Mouse (Mus musculus) heart, postnatal 25 days (tissue): ENCODE results near the gene Hs6st3. TPM values are rescaled to one million over a fixed set of nuclear protein-coding genes. Genes with fewer than 3 reads are reported as not detected.

Experiments used
- DNase-seq: peaks from one replicate; pipeline ENCODE4 v3.0.0; 2022; ENCODE audit warnings: low spot score
- intact Hi-C: fragments of 180-260 bp; cut with DNase I; formaldehyde crosslinking; loops from one replicate; pipeline ENCODE4 v1.15.1; 2025
- total RNA-seq, 2 experiments: library from RNA; stranded (reverse); gene quantifications; 2 replicates each; pipeline ENCODE4 v1.2.3; 2021

The Hs6st3 gene
- total RNA-seq, 2 experiments from 2014 or later: not detected

DNA sequence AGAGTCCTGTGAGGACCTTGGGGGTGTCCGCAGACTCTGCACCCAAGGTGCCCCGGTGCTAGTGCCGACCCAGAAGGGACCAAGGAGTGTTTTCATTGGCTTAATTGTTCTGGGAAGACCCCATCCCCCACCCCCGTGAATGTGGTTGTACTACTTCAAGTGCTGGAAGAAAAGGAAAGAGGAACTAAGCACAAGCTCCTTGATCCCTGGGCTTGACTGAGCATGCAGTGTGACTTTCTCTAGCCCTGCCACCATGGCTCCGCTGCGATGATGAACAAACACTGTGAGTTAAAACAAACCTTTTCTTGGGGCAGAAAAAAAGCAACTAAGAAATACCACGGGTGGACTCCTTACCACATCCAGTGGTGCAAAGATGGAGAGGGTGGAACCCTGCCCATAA lies 623.2 kb downstream of the Hs6st3 start:
- intact Hi-C loops: no loop called here
- DNase-seq: no peak

DNA sequence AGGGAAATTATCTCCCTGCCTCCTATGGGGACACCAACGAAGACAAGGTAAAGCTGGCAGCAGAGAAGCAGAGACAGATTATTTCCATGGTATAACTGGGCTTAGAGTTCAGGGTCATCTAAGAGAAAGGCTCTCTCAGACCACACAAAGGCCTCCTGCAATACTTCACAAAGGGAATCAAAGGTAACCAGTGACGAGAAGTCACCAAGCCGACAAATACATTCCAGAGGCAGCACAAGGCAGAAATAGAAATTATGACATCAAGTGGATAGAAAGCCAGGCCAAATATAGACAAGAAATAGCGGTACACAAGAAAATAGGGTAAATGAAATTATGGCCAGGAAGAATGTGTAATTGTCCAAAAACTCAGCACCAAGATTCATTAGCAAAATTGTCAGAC lies 633.9 kb downstream of the Hs6st3 start:
- DNase-seq: no peak
- intact Hi-C loops: no loop called here

DNA sequence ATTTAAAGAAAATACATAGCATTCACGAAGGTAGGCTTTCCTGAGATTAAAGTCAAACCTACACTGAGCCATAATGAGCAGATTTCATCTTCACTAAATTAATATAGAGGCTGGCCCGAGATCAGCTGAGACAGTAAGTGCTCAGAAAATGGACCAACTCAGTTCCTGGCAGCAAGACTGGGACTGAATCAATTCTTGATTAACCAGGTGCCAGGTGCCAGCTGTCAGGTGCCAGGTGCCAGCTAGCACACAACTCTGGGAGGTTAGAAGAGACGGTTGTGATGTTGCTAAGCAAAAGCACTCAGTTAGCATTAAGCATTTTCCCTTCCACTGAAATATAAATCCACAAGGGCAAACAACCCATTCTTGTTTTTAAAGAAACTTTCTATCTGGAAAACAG lies 638.1 kb downstream of the Hs6st3 start:
- intact Hi-C loops: no loop called here
- no peak for DNase-seq

DNA sequence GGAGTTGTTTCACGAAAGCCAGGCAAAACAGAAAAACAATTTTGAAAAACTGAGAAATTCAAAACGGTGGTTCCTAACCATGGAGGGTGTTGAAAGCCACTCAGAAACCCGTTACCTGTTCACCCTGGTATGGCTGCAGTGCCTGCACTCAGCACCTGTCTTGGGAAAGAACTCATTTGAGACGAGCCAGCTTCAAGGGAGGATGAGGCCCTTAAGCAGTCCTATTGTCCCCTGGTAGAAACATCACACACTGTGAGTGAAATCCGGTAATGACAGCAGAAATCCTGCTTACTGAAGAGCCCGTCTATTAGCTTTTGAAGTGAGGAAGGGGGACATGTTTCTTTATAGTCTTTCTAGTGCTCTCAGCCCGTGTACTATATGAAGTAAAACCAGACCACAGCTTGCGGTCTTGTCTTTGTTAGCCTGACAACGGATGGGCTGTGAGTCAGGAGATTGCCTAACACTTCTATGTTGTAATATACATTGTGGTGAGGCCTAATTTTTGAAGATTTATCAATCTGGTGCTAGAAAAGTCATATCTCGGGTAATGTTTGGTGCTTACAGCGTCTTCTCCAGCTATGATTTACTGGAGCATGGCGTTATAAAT lies 641.9 kb downstream of the Hs6st3 start:
- DNase-seq: no peak
- intact Hi-C loops: no loop called here

DNA sequence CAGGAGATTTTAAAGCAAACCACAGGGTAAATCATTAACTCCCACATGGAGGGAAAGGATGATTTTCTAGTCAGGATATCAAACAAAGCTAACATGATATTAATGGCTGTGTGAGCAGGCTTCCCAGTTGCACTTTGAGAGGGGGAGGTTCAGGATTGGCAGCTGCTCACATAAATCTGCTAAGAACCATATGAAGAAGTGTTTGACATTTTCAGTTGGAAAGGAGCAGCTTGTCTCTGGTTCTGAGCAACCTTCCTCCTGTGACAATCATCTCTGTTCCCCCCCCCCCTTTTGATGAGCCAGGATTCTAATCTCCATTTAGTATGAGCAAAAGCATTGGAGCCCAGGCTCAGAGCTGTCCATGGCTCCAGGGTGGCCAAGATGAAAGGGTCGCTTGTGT lies 643.0 kb downstream of the Hs6st3 start:
- intact Hi-C loops: no loop called here
- DNase-seq: no peak

DNA sequence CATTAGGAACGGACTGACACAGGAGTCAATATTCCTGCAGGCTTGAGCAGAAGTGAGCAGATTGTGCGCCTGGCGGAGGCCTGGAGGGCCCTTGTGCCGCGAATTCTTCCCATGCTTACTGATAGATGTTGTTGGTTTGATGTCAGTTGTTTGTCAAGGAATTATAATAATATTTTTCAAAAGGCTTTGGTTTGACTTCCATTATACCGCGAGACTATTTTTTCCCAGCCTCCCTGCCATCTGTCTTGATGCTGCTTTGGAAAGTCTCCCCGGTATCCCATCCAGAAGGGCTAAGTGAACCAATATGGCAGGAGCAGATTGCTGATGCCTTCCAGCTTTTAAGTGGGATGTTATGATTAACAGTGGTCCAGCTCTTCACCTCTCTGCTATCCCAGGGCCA lies 651.3 kb downstream of the Hs6st3 start:
- intact Hi-C loops: no loop called here
- no peak for DNase-seq

DNA sequence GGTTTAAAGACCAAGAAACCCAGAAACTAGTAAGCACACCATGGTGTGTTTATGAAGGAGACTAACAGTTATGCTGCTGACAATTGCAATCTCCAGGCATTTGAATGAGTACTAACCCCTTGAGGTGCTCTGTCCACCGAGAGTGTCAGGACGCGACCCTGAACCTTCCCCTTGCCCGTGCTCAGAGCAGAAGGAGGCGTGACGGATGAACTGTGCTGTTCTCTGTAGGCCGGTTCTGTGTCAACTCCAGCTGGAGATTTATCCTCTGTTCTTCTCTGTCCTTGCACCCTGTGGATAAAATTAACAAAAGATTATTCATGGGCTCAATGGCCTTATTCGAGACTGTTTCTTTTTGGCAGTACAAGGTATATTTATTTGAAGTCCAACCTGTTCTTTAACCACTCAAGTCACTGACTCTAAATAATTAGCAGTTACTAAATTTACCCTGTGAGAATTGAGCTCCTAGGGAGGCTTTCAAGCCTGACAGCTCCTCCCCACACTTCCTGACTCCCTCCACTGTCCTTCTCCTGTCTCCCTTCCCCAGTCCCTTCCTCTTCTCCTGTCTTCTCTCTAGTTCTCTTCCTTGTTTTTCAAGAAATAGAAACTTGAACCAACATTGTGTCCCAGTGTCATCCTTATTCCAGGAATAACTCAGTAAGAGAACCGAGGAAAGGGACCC lies 659.2 kb downstream of the Hs6st3 start:
- intact Hi-C loops: no loop called here
- DNase-seq: no peak

DNA sequence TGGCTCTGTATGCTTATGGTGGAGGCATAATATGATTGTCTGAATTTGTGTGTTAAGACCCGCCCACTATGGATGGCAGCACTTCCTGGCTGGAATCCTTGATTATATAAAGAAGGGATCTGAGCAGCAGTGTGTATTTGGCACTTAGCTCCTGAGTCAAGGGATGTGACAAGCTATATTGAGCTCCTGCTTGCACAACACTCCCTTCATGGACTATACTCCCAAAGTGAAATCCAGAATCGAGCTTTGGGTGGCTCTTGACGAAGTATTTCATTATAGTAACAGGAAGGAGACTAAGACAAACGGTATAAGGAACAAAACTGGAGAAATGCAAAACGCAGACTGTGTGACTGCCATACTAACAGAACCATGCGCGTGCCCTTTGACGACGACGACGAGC lies 660.4 kb downstream of the Hs6st3 start:
- intact Hi-C loops: no loop called here
- DNase-seq: no peak

DNA sequence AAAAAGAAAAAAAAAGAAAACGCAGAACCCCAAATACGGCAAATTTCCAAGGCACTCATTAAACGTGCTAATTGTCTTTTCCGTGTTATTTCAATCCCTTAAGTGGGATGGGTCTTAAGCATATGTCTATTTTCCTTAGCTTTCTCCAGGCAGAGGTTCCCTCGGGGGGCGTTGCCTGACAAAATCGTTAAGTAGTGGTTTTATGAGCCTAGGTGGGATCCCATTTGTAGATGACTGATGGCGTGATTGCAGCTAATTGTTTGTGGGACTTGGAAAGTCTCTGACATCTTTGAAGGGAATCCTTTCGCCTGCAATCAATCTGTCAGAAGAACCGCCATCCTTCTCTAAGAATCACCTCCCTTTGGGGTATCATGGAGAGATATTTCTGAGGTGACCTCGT lies 662.7 kb downstream of the Hs6st3 start:
- DNase-seq: no peak
- intact Hi-C loops: no loop called here

DNA sequence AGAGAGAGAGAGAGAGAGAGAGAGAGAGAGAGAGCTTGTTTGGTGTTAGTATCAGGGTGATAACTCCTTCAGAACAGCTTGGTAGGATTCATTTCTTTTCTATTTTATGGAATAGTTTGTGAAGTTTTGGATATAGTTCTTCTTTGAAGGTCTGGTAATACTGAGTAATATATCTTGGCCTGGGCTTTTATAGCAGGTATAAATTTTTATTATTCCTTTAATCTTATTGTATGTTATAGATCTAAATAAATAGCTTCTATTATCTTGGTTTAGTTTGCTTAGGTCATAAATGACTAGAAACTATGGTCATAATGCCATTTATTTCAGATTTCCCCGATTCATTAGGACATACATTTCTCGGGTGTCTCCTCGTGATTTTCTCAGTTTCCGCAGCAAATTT lies 675.8 kb downstream of the Hs6st3 start:
- intact Hi-C loops: no loop called here
- no peak for DNase-seq

DNA sequence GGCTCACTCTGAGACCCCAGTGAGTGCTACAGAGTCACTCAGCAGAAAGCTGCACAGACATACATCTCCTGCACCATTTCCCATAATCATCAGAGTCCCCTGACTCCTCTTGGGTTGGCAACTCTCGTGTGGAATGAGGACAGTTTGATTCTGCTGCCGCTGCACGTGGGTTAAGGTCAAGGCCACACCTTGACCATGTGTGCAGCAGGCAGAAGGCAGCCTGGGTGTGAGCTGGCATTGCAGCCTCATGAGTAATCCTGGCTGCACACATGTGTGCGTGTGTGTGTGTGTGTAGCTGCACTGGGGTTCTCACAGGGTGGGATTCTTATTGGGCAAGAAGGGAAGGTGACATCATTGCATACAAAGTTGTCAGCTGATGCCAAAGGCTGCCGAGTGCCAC lies 677.5 kb downstream of the Hs6st3 start:
- no peak for DNase-seq
- intact Hi-C loops: no loop called here

DNA sequence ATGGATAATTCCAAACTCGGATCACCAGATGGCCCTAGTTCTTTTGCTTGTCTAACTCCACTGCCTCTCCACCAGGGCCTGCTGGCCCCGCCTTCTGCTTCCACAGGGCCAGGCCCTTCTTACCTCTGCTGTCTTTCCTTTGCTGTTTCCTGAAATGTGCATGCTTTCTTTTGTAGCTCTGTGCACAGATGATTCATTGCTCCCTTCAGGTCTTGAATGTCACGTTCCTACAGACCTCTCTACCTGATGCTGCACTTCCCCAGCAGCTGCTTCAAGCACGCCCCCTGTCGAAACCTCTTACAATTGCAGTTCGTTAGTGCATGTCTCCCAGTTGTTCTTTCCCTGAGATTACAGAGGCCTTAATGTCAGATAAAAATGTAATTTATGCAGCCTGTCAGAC lies 682.4 kb downstream of the Hs6st3 start:
- intact Hi-C loops: no loop called here

DNA sequence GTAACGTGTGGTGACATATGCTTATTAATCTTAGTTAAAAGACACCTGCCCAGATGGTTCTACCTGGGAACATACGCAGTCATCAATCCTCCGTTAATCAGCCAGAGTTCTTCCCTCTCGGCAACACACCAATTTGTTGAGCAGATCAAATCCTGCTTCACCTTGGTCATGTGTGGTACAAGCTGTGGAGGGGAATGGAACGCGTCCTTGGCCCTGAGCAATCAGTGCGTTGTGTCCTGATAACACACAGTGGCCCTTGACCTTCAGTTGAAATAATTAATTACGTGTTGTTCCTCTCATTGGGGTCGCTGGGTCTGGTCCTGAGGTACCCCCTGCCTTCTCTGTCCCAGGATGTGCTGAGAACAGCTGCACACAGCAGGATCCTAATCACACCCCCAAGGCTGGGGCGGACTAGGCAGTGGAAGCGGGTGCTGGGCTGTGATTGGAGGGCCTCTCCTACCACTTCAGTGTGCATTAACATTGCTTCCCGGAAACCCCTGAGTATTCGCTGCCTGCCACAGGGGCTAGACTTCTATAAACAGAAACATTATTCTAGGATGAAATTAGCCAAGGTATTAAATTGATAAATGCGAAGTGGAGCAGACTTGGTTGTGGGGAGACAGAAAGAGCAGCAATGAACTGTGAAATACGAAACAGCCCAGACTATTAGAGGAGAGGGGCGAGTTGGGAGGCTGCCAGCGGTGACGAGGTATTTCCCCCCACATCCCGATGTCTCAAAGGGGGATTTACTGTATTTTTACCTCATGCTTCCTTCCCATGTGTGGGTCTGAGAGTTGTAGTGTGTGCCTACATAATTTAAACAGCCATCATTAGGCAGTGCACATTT lies 693.2 kb downstream of the Hs6st3 start:
- no peak for DNase-seq
- intact Hi-C loops: no loop called here

More for the DNA sequence above, 682.4 kb downstream of the Hs6st3 start:
- DNase-seq: no peak

DNA sequence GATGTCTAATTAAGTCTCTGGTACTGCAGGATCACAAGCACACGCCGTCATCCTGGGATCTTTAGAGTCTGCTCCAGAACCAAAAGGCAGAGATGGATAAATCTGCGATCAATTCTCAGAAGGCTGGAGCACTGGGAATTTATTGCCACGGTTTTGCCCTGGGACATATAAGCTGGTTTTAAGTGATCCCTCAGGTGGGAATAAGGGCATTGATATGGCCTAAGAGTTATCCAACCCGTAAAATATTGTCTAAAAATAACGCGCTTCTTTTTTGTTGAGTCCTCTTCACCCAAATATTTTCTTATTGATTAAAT lies 693.8 kb downstream of the Hs6st3 start:
- intact Hi-C loops: no loop called here
- DNase-seq: no peak

DNA sequence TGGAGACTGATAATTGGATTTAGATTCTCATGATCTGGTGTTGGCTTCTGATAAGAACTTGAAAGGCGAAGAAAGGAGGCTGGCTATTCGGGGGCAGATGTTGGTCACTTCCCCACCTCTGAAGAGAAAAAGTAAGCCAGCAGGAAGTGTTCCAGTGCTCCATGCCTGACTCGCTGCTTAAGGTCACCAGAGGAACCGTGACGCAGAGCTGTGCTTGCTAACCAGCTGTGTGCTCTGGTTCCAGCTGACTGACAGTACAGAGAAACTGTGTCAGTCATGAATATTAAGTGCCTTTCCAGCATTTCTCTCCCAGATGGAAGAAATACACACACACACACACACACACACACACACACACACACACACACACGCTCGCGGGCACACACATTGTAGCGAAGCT lies 694.8 kb downstream of the Hs6st3 start:
- intact Hi-C loops: no loop called here
- DNase-seq: no peak

DNA sequence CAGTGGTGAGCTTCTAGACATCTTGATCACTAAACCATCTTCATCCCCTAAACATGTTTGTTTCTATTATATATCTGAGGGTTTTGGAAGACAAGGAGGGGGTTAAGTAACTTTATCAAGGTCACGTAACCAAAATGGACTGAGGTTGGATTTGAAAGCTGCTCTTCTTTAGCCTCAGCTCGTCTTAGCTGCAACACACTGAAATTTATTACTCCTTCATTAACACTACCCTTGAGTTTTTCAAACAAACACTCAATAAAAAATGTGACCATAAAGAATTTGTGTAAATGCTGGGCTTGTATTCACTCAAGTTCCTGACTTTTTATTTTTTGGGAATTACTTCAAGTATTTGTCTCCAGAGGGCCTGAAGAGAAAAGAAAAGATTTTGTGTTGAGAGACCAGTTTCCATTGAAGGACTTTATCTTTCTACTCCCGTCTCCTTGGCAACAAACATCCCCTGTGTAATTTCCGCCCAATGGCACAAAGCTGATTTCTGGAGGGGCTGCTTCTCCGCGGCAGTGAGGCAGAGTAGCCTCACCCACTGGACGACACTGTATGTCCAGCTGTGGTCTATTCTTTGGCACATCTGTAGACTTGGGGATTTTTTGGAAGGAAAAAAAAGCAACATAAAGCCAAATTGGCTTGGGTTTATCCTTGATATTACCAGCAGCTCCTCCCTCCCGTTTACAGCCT lies 696.0 kb downstream of the Hs6st3 start:
- intact Hi-C loops: no loop called here
- no peak for DNase-seq

DNA sequence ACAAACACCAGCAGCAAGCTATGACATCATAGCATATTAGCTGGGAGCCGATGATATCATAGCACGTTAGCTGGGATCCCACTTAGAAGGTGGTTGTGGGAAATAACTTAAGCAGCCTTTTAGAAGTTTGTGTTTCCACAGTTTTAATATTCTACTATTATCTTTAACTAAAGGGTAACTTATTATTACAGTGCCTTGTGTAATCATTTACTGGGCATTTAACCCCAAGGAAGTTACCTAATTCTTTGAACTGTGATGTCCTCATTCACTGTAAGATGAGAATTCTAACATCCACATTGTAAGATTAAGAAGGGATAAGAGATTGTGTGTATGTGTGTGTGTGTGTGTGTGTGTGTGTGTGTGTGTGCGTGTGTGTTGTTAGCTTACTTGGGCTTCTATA lies 697.9 kb downstream of the Hs6st3 start:
- intact Hi-C loops: no loop called here
- no peak for DNase-seq

DNA sequence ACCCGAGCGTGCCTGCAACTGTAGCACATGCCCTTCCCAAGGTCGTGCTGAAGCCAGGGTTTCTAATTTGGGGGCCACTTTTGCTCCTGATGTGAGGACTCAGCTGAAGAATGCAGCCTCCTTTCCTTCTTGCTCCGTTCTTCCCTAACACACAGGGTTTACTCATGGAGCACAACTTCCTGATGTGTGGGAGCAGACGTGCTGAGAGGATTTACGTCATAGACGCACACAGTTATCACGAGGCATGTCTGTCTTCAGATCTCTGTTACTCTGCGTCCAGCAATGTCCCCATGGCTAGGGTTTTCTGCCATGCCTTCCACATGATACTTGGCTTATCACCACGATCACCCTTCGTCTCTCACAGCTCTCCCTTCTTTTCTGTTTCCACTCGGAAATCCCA lies 709.4 kb downstream of the Hs6st3 start:
- intact Hi-C loops: no loop called here
- no peak for DNase-seq

DNA sequence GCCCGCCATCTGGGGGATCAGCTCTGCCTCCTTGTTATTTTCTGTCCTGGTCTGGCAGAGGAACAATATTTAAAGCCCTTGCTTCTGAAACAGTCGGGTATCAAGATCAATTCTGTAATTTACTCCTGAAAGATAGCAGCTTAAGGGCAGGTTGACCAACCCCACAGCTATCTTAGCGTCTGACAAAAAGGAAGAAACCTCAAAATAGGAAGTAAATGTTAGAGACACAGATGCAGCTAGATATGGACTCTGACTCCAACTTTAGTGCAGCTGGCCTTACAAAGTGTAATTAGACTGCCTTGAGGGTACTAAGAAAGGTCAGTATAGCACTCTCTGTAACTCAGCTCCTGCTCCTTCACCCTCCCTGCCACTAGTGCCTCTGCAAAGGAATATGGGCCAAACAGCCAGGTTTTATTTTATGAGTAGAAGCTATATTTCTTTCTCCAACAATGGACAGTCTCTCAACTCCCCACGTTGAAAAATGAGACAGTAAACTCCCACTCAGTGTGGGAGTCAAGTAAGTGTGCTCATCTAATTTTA lies 710.7 kb downstream of the Hs6st3 start:
- intact Hi-C loops: no loop called here
- no peak for DNase-seq

DNA sequence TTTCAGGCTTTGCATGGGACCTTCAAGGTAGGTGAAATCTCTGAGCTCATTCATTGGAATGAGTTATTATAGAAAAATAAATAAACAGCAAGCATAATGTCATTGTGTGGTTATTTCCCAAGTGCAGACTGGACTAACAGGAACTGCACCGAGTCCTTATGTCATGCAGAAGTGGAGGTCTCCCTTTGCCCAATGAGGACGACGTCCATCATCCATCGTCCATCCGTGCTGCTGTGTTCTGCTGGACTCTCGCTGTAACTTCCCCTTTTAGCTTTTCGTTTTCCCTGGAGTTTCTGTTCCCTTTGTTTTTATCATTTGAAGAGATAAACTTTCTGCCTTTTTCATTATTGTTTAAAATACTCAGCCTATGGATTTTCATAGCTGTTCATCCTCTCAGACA lies 711.2 kb downstream of the Hs6st3 start:
- no peak for DNase-seq
- intact Hi-C loops: no loop called here

DNA sequence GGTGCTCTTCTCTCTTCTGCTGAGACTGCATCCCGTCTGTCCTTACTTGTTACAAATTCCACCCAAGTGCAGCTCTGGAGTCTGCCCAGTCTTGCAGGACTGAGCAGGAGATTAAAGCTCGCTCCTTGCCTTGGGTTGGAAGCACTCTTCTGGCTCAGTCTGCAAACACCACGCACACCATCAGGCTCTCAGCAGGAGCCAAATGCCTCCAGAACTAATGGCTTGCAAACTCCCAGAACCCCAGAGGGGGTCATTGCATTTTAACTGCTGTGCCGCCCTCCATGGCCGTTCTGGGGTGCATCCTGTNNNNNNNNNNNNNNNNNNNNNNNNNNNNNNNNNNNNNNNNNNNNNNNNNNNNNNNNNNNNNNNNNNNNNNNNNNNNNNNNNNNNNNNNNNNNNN lies 714.0 kb downstream of the Hs6st3 start:
- intact Hi-C loops: loop anchor here (5.0 kb wide), 1 partner anchor 810 kb away; no protein-coding TSS in a partner anchor

More for the DNA sequence above, 714.0 kb downstream of the Hs6st3 start:
- no peak for DNase-seq
